Mouse (Mus musculus): Measurements from ENCODE around the gene Poln. TPM values are rescaled to one million over a fixed set of nuclear protein-coding genes. Genes with fewer than 3 reads are reported as not detected.

The Poln gene
- polyA plus RNA-seq, 1 experiment, result 0.04 TPM

GRCm38 (mm10) chr5:33994671-33995625 lies 174.3 kb downstream of the Poln start:
- Histone ChIP-seq H3K79me2 (ENCODE audit: control insufficient read depth, insufficient read depth) (no peaks in the 10 kb centered on the region), H3K27me3 (ENCODE audit: control insufficient read depth, insufficient read depth, insufficient read length) (peaks cover 53% of the 10 kb centered on the region), H3ac (ENCODE audit: control insufficient read depth, insufficient read length) (no peak overlapping the region), H3K36me3 (ENCODE audit: control insufficient read depth, insufficient read depth) (no peaks in the 10 kb centered on the region), H3K4me3 (no peak overlapping the region), H3K4me2 (ENCODE audit: low read depth) (no peak overlapping the region)
- TF ChIP-seq POLR2A (IDR thresholded peaks at IDR 0.05; ENCODE audit: insufficient read length, low read depth), result no peak
- no peak for TF ChIP-seq TCF3 (IDR thresholded peaks at IDR 0.05; ENCODE audit: insufficient read length, low read depth)
- TF ChIP-seq POLR2AphosphoS2 (IDR thresholded peaks at IDR 0.05; ENCODE audit: insufficient read length, low read depth), result no peak
- no peak for TF ChIP-seq MAX (IDR thresholded peaks at IDR 0.05; ENCODE audit: low read depth)
- no peak for TF ChIP-seq USF1 (IDR thresholded peaks at IDR 0.05; ENCODE audit: low read depth)
- TF ChIP-seq E2F4 (IDR thresholded peaks at IDR 0.05; ENCODE audit: insufficient read depth), result no peak

GRCm38 (mm10) chr5:33983309-33984121 lies 185.7 kb downstream of the Poln start, which contains the start of gene Gm1673:
Gene Gm1673 (plus strand): TSS chr5:33983433.
- H3K4me2 ChIP-seq (ENCODE audit: low read depth), result no peak within 1 kb of the TSS
- H3K79me2 ChIP-seq (ENCODE audit: control insufficient read depth, insufficient read depth), result no peaks in the 10 kb centered on the region
- no peak within 1 kb of the TSS for H3K4me3 ChIP-seq
- TF ChIP-seq TCF3 (IDR thresholded peaks at IDR 0.05; ENCODE audit: insufficient read length, low read depth), result no peak
- no peak for TF ChIP-seq SRF (IDR thresholded peaks at IDR 0.05; ENCODE audit: control insufficient read depth, insufficient read length, low read depth)
- no peak for TF ChIP-seq CEBPB (IDR thresholded peaks at IDR 0.05; ENCODE audit: insufficient read depth, poor library complexity, severe bottlenecking)
- TF ChIP-seq E2F4 (IDR thresholded peaks at IDR 0.05; ENCODE audit: insufficient read depth), result no peak
- no peak for TF ChIP-seq USF1 (IDR thresholded peaks at IDR 0.05; ENCODE audit: low read depth)
- no peak for TF ChIP-seq TCF12 (IDR thresholded peaks at IDR 0.05; ENCODE audit: insufficient read depth, poor library complexity, severe bottlenecking)
- no peak for TF ChIP-seq MYOD1 (IDR thresholded peaks at IDR 0.05; ENCODE audit: control insufficient read depth in 1 of 3, insufficient read length in 2 of 3, low read depth in 2 of 3)
- TF ChIP-seq POLR2A (IDR thresholded peaks at IDR 0.05; ENCODE audit: insufficient read length, low read depth), result no peak
- no peak for TF ChIP-seq REST (IDR thresholded peaks at IDR 0.05; ENCODE audit: insufficient read depth, insufficient read length)
- no peak for TF ChIP-seq POLR2AphosphoS2 (IDR thresholded peaks at IDR 0.05; ENCODE audit: insufficient read length, low read depth)
- TF ChIP-seq MYOG (IDR thresholded peaks at IDR 0.05; ENCODE audit: control insufficient read depth in 1 of 3, insufficient read depth in 1 of 3, insufficient read length in 2 of 3, low read depth in 2 of 3), result no peak
- no peak for TF ChIP-seq MAX (IDR thresholded peaks at IDR 0.05; ENCODE audit: low read depth)
- H3K36me3 ChIP-seq (ENCODE audit: control insufficient read depth, insufficient read depth), result no peaks in the 10 kb centered on the region
- peaks cover 57% of the 10 kb centered on the region for H3K27me3 ChIP-seq (ENCODE audit: control insufficient read depth, insufficient read depth, insufficient read length)
- H3ac ChIP-seq (ENCODE audit: control insufficient read depth, insufficient read length), result no peak within 1 kb of the TSS

DNA sequence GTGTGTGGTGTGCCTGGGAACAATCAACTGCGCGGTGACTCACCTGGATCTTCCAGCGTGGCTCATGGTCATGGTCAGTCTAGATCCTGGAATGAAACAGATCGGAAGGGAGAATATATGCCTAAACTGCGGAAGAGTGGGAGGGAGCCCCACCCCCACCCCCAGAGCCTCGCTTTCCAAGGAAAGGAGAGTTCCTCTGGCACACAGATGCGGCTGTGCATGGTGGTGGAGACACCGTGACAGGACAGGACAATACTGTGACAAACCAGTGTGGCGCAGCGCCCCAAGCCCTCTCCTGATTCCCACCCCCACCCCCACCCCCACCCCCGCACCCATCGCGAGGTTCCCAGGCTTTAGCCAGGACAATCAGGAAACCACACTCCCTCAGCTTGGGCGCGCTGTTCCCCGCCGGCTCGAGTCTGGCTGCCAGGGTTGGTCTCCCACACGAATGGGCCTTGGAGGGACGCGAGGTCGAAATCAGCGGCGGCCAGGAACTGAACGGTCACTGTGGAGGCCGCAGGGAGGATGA lies 186.5 kb downstream of the Poln start:
- H3K36me3 ChIP-seq (ENCODE audit: control insufficient read depth, insufficient read depth), result no peaks in the 10 kb centered on the region
- H3K4me2 ChIP-seq (ENCODE audit: low read depth), result no peak overlapping the region
- TF ChIP-seq POLR2AphosphoS2 (IDR thresholded peaks at IDR 0.05; ENCODE audit: insufficient read length, low read depth) (no peak), MYOG (IDR thresholded peaks at IDR 0.05; ENCODE audit: control insufficient read depth in 1 of 3, insufficient read depth in 1 of 3, insufficient read length in 2 of 3, low read depth in 2 of 3) (no peak), USF1 (IDR thresholded peaks at IDR 0.05; ENCODE audit: low read depth) (no peak)
- no peak overlapping the region for H3ac ChIP-seq (ENCODE audit: control insufficient read depth, insufficient read length)
- no peaks in the 10 kb centered on the region for H3K79me2 ChIP-seq (ENCODE audit: control insufficient read depth, insufficient read depth)
- H3K4me3 ChIP-seq, result no peak overlapping the region
- H3K27me3 ChIP-seq (ENCODE audit: control insufficient read depth, insufficient read depth, insufficient read length), result peaks cover 57% of the 10 kb centered on the region

DNA sequence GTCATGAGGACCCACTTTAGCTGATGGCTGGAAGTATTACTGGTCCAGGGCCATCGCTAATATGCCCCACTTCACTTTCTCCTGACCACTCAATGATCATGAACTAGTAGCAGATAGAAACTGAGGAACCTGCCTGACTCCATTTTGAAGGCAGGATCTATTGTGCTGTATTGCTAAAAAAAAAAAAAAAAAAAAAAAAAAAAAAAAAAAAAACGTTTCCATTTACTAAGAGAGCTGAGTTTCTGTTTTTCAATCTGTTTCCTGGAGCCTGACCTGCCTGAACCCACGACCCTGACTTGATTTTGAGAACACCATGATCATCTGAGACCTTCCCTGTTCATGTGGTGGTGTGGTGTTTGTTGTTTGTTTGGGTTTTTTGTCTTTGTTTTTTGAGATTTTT lies 193.0 kb downstream of the Poln start:
- H3K79me2 ChIP-seq (ENCODE audit: control insufficient read depth, insufficient read depth), result no peaks in the 10 kb centered on the region
- no peak overlapping the region for H3K4me2 ChIP-seq (ENCODE audit: low read depth)
- TF ChIP-seq POLR2A (IDR thresholded peaks at IDR 0.05; ENCODE audit: insufficient read length, low read depth) (no peak), E2F4 (IDR thresholded peaks at IDR 0.05; ENCODE audit: insufficient read depth) (no peak), REST (IDR thresholded peaks at IDR 0.05; ENCODE audit: insufficient read depth, insufficient read length) (no peak)
- no peak overlapping the region for H3K4me3 ChIP-seq
- no peak overlapping the region for H3ac ChIP-seq (ENCODE audit: control insufficient read depth, insufficient read length)
- no peaks in the 10 kb centered on the region for H3K36me3 ChIP-seq (ENCODE audit: control insufficient read depth, insufficient read depth)
- H3K27me3 ChIP-seq (ENCODE audit: control insufficient read depth, insufficient read depth, insufficient read length), result peaks cover 9% of the 10 kb centered on the region

GRCm38 (mm10) chr5:33974736-33975135 lies 194.5 kb downstream of the Poln start:
- no peak overlapping the region for H3K4me3 ChIP-seq
- H3ac ChIP-seq (ENCODE audit: control insufficient read depth, insufficient read length), result no peak overlapping the region
- no peak overlapping the region for H3K4me2 ChIP-seq (ENCODE audit: low read depth)
- TF ChIP-seq USF1 (IDR thresholded peaks at IDR 0.05; ENCODE audit: low read depth) (no peak), POLR2AphosphoS2 (IDR thresholded peaks at IDR 0.05; ENCODE audit: insufficient read length, low read depth) (no peak)
- peaks cover 12% of the 10 kb centered on the region for H3K27me3 ChIP-seq (ENCODE audit: control insufficient read depth, insufficient read depth, insufficient read length)
- H3K79me2 ChIP-seq (ENCODE audit: control insufficient read depth, insufficient read depth), result no peaks in the 10 kb centered on the region
- no peaks in the 10 kb centered on the region for H3K36me3 ChIP-seq (ENCODE audit: control insufficient read depth, insufficient read depth)

Data from myocyte (in vitro differentiated cells).